Mouse (Mus musculus) embryonic fibroblast, embryonic 13.5 days (primary cell): Measurements from ENCODE around the gene Kalrn.

Experiments
- CTCF ChIP-seq: IDR thresholded peaks from 2 replicates; pipeline ENCODE4 v1.5.1; 2011; ENCODE audit warnings: mild to moderate bottlenecking, control low read depth, low read length, moderate library complexity, borderline replicate concordance; ENCODE audit not compliant: insufficient read depth
- POLR2A ChIP-seq: IDR thresholded peaks from 2 replicates; pipeline ENCODE4 v1.6.1; 2011; ENCODE audit warnings: low read depth, mild to moderate bottlenecking, control low read depth, low read length, moderate library complexity

- no peak for TF ChIP-seq CTCF
- no peak for TF ChIP-seq POLR2A
These were observed 243.9 kb downstream of the Kalrn start for GRCm38 (mm10) chr16:34329431-34329873.
